Mouse (Mus musculus) hindbrain, embryonic 15.5 days (tissue): ENCODE measurements around the gene Tha1. TPM values are rescaled to one million over a fixed set of nuclear protein-coding genes. Genes with fewer than 3 reads are reported as not detected.

Experiments
- ATAC-seq: fragments of 200-750 bp; cut with Nextera tagmentation; 2 replicates; pipeline ENCODE4 v1.8.0; 2017; ENCODE audit warnings: low read depth, moderate number of reproducible peaks, moderate TSS enrichment; ENCODE audit not compliant: low FRiP score
- H3K27ac ChIP-seq: fragments of 300-500 bp; sonication (generic); replicated peaks from 2 replicates; pipeline ENCODE4 v1.5.1; 2015; ENCODE audit warnings: mild to moderate bottlenecking, inconsistent platforms
- H3K27me3 ChIP-seq: fragments of 300-500 bp; sonication (generic); 2 replicates; pipeline ENCODE4 v1.6.1; 2015; ENCODE audit warnings: control low read depth, inconsistent platforms
- H3K36me3 ChIP-seq: fragments of 300-500 bp; sonication (generic); 2 replicates; pipeline ENCODE4 v1.6.1; 2015; ENCODE audit warnings: control low read depth, inconsistent platforms
- H3K4me1 ChIP-seq: fragments of 300-500 bp; sonication (generic); replicated peaks from 2 replicates; pipeline ENCODE4 v1.6.1; 2015; ENCODE audit warnings: control low read depth, inconsistent platforms
- H3K4me2 ChIP-seq: fragments of 300-500 bp; sonication (generic); 2 replicates; pipeline ENCODE4 v1.6.1; 2015; ENCODE audit warnings: moderate library complexity, mild to moderate bottlenecking, inconsistent platforms
- H3K4me3 ChIP-seq: fragments of 300-500 bp; sonication (generic); 2 replicates; pipeline ENCODE4 v1.5.1; 2015; ENCODE audit warnings: mild to moderate bottlenecking, inconsistent platforms
- H3K9ac ChIP-seq: fragments of 300-500 bp; sonication (generic); 2 replicates; pipeline ENCODE4 v1.6.1; 2015; ENCODE audit warnings: inconsistent platforms
- H3K9me3 ChIP-seq: fragments of 300-500 bp; sonication (generic); 2 replicates; pipeline ENCODE4 v1.6.1; 2016; ENCODE audit warnings: control low read depth, inconsistent platforms
- whole genome bisulfite sequencing: fragments of 180-500 bp; shearing (Covaris S2); methylation state at CpG from one replicate; pipeline ENCODE4 v1.1.7; 2015; 5-methylcytosine and 5-hydroxymethylcytosine counted together
- polyA plus RNA-seq: library from polyadenylated mRNA; unstranded; fragments of >200 nt; fragmentation: Nextera tagmentation; extraction: Ambion mirVana; gene quantifications from 2 replicates; pipeline ENCODE4 v1.2.1, GENCODE M21; 2015

Tha1 gene
- 3.7 and 4.2 TPM in 2 replicates for polyA plus RNA-seq

DNA sequence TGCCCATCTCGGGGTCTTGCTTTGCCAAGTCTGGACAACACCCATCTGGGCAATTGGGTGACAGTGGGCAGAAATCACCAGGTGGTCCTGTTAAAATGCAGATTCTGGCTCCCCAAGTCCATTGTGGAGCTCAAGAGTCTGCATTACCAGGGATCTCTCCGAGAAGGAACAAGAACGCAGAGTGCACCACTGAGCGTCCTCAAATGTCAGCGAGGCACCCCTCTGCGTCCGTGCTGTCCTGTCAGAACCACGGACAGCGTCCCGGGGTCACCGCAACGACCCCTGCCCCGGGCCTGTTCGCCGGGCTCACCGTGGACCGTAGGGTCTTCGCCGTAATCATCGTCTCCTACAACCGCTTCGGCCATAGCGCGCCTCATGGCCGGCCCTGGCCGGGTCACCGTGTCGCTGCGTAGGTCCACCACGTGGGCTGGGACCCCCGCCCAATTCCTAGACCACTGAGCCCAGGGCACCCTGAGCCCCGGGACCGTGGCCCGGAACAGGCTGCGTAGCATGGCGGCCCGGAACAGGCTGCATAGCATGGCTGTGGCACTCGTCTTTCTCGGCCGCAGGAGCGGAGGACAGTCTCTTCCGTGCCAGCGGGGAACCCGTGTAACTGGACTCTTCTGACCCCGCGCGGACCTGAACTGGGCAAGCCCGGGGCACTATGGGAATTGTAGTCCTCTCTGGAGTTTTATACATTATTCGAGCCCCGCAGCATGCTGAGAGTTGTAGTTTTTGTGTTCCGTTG, at the start of gene Tha1:
TSS of gene Tha1 (minus strand) at position 621 of the 748 bp plus-strand sequence.
- peaks cover 24% of the 10 kb centered on the region for H3K4me1 ChIP-seq
- H3K4me2 ChIP-seq: peak within 1 kb of the TSS; percentile 98
- H3K36me3 ChIP-seq: no peaks in the 10 kb centered on the region
- peak; percentile 82 for ATAC-seq
- peak within 1 kb of the TSS; percentile 84 for H3K9ac ChIP-seq
- 2% methylated on average over 51 of the region's 51 CpGs for WGBS
- H3K27me3 ChIP-seq: no peaks in the 10 kb centered on the region
- H3K4me3 ChIP-seq: peak within 1 kb of the TSS; percentile 88
- H3K27ac ChIP-seq: peak within 1 kb of the TSS; percentile 55
- H3K9me3 ChIP-seq: no peaks in the 10 kb centered on the region

DNA sequence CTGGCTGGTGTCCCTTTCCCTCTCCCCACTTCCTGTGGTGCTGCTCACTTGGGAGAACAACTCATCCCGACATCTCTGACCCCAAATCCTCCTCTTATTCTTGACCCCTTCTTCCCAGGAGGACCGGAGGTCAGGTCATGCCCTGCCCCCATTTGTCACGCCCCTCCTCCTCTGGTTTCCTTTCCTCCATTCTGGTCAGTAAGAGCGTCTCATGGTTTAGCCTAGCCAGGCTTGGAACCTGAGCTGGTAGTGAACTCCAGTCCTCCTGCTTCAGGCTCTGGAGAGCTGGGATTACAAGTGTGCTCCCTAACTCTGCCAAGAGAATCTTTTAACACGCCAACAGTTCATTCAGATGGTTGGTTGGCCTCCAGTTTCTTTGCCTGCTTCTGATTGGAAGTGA, 45.9 kb upstream of the Tha1 start:
- no peak for ATAC-seq
- 17% methylated on average over 5 of the region's 5 CpGs for WGBS

GRCm38 (mm10) chr11:117918541-117918940, 45.3 kb upstream of the Tha1 start:
- ATAC-seq: no peak
- no peak overlapping the region for H3K4me2 ChIP-seq

More for the DNA sequence above, 45.9 kb upstream of the Tha1 start:
- H3K27ac ChIP-seq: no peak overlapping the region
- H3K9ac ChIP-seq: no peak overlapping the region
- no peaks in the 10 kb centered on the region for H3K9me3 ChIP-seq
- no peaks in the 10 kb centered on the region for H3K36me3 ChIP-seq
- no peak overlapping the region for H3K4me3 ChIP-seq
- H3K4me1 ChIP-seq: peaks cover 4% of the 10 kb centered on the region; the same call in 1 of the 2 replicates
- H3K27me3 ChIP-seq: no peaks in the 10 kb centered on the region
- H3K4me2 ChIP-seq: no peak overlapping the region

GRCm38 (mm10) chr11:117915837-117916236, 42.6 kb upstream of the Tha1 start:
- WGBS: 97% methylated on average over 7 of the region's 7 CpGs

More at GRCm38 (mm10) chr11:117918541-117918940, 45.3 kb upstream of the Tha1 start:
- Histone ChIP-seq H3K4me3 (no peak overlapping the region), H3K36me3 (no peaks in the 10 kb centered on the region), H3K4me1 (peaks cover 4% of the 10 kb centered on the region; the same call in 1 of the 2 replicates), H3K27ac (no peak overlapping the region), H3K9ac (no peak overlapping the region), H3K27me3 (no peaks in the 10 kb centered on the region), H3K9me3 (no peaks in the 10 kb centered on the region)
- WGBS: 64% methylated on average over 11 of the region's 11 CpGs

DNA sequence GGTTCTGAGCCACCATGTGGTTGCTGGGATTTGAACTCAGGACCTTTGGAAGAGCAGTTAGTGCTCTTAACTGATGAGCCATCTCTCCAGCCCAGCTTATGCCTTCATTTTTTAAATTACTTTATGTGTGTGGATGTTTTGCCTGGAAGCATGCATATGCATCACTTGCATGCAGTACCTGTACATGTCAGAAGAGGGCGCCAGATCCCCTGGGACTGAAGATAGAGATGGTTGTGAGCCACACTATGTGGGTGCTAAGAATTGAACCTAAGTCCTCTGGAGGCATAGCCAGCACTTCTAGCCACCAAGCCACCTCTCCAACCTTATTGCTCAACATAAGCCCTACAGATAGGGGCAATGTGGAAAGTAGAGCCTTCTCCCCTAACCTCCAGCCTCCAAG, 42.1 kb upstream of the Tha1 start:
- H3K9ac ChIP-seq: no peak overlapping the region
- peaks cover 4% of the 10 kb centered on the region; the same call in 1 of the 2 replicates for H3K4me1 ChIP-seq
- no peaks in the 10 kb centered on the region for H3K27me3 ChIP-seq
- no peaks in the 10 kb centered on the region for H3K36me3 ChIP-seq
- H3K9me3 ChIP-seq: no peaks in the 10 kb centered on the region
- no peak overlapping the region for H3K4me3 ChIP-seq
- no peak overlapping the region for H3K4me2 ChIP-seq
- no peak for ATAC-seq
- no peak overlapping the region for H3K27ac ChIP-seq
- WGBS: 52% methylated on average over 1 of the region's 1 CpGs

More at GRCm38 (mm10) chr11:117915837-117916236, 42.6 kb upstream of the Tha1 start:
- Histone ChIP-seq H3K27ac (no peak overlapping the region), H3K4me1 (peaks cover 4% of the 10 kb centered on the region; the same call in 1 of the 2 replicates), H3K4me2 (no peak overlapping the region), H3K9me3 (no peaks in the 10 kb centered on the region), H3K36me3 (no peaks in the 10 kb centered on the region), H3K9ac (no peak overlapping the region), H3K27me3 (no peaks in the 10 kb centered on the region), H3K4me3 (no peak overlapping the region)
- ATAC-seq: no peak

GRCm38 (mm10) chr11:117914531-117914930, 41.2 kb upstream of the Tha1 start:
- Histone ChIP-seq H3K4me2 (no peak overlapping the region), H3K4me3 (no peak overlapping the region), H3K27ac (no peak overlapping the region), H3K9me3 (no peaks in the 10 kb centered on the region), H3K36me3 (no peaks in the 10 kb centered on the region), H3K4me1 (peaks cover 4% of the 10 kb centered on the region; the same call in 1 of the 2 replicates), H3K27me3 (no peaks in the 10 kb centered on the region), H3K9ac (no peak overlapping the region)
- 89% methylated on average over 12 of the region's 12 CpGs for WGBS
- no peak for ATAC-seq

DNA sequence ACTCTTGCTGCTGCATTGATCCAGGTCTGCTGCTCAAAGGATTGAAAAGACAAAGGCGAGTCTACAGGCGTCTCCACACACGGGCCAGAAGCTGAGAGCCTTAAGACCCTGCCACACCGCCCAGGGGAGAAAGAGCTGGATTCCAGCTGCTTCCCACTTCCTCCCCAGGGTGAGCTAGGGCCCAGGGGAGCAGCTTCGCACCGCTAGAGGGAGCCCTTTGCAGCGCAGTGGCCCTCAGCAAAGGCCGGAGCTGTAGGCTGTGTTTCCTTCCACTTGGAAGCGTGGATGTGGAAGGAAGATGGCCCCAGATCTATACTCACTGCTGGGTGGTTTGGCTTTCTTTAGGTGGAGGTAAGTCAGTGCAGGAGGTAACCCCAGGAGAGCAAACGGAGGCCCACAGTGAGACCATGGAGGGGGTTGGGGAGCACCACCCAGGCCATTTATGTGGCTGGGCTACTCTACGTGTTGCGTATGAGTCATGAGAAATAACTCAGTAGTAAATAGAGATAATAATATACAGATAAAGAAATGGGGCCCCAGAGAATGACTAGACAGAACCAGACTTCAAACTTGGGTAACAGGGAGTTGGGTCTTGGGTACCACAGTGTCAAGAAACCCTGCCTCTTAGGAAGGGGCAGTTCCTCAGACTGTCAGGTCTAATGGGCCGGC, 39.5 kb upstream of the Tha1 start:
- Histone ChIP-seq H3K4me2 (no peak overlapping the region), H3K4me1 (no peaks in the 10 kb centered on the region; the same call in 1 of the 2 replicates), H3K9me3 (no peaks in the 10 kb centered on the region), H3K36me3 (no peaks in the 10 kb centered on the region), H3K27ac (no peak overlapping the region), H3K27me3 (no peaks in the 10 kb centered on the region), H3K9ac (no peak overlapping the region), H3K4me3 (no peak overlapping the region)
- 31% methylated on average over 13 of the region's 13 CpGs for WGBS
- ATAC-seq: peak; percentile 30; the same call in 1 of the 2 replicates

DNA sequence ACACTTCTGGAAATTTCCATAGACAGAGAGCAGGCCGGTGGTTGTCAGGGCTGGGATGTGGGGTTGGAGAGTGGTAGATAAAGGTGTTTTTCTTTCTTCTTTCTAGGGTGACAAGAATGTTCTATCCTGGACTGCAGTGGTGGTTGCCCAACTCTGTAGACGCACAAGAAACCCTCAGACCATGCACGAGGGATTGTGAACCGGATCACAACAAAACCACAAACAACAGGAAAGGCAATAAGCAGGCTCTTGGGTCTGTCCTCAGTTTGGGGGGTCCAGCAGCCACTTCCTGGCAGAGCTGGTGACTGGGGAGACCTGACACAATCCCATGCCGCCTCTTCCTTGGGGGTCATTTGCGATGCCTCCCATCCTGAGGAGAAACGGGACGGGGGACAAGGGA, 36.1 kb upstream of the Tha1 start:
- H3K4me2 ChIP-seq: no peak overlapping the region
- WGBS: 92% methylated on average over 8 of the region's 8 CpGs
- no peak for ATAC-seq
- H3K9me3 ChIP-seq: no peaks in the 10 kb centered on the region
- H3K9ac ChIP-seq: no peak overlapping the region
- H3K27me3 ChIP-seq: no peaks in the 10 kb centered on the region
- H3K4me3 ChIP-seq: no peak overlapping the region
- no peak overlapping the region for H3K27ac ChIP-seq
- no peaks in the 10 kb centered on the region; the same call in 1 of the 2 replicates for H3K4me1 ChIP-seq
- no peaks in the 10 kb centered on the region for H3K36me3 ChIP-seq

- H3K9ac ChIP-seq: no peak overlapping the region
- no peaks in the 10 kb centered on the region for H3K27me3 ChIP-seq
- H3K4me1 ChIP-seq: no peaks in the 10 kb centered on the region
- no peaks in the 10 kb centered on the region for H3K36me3 ChIP-seq
- H3K27ac ChIP-seq: no peak overlapping the region
- H3K4me2 ChIP-seq: no peak overlapping the region
- no peak overlapping the region for H3K4me3 ChIP-seq
- 90% methylated on average over 8 of the region's 8 CpGs for WGBS
- ATAC-seq: no peak
- H3K9me3 ChIP-seq: no peaks in the 10 kb centered on the region
Measured at GRCm38 (mm10) chr11:117904442-117904841, 31.2 kb upstream of the Tha1 start.

- Histone ChIP-seq H3K27me3 (no peaks in the 10 kb centered on the region), H3K9ac (no peak overlapping the region), H3K36me3 (no peaks in the 10 kb centered on the region), H3K27ac (no peak overlapping the region), H3K4me2 (no peak overlapping the region), H3K4me3 (no peak overlapping the region), H3K9me3 (no peaks in the 10 kb centered on the region), H3K4me1 (no peaks in the 10 kb centered on the region)
- no peak for ATAC-seq
- WGBS: 59% methylated on average over 2 of the region's 2 CpGs
Measured at GRCm38 (mm10) chr11:117902282-117902681, 29.0 kb upstream of the Tha1 start.

DNA sequence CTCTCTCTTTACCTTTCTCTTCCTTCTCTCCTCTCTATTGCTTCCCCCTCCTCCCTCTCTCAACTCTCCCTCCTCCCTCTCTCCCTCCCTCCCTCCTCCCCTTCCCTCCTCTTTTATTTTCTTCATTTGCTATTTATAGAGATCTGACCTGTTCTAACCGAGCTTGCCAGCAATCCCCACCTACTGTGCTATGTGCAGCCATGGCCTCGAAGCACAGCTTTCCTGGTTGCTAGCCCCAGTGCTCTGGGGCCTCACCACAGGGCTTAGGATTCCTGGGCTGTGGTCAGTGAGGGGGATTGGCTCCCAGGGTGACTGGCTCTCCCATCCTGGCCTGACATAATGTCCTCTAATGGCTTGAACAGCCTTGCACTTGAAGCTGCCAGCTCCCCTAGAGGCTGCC, 23.3 kb upstream of the Tha1 start:
- Histone ChIP-seq H3K9ac (no peak overlapping the region), H3K4me2 (no peak overlapping the region), H3K9me3 (no peaks in the 10 kb centered on the region), H3K27me3 (peaks cover 13% of the 10 kb centered on the region; the same call in 1 of the 2 replicates), H3K4me3 (no peak overlapping the region), H3K36me3 (no peaks in the 10 kb centered on the region), H3K27ac (no peak overlapping the region), H3K4me1 (0 out of 2 replicates have a peak, but pooled peaks cover under 1% of the 10 kb centered on the region)
- WGBS: 55% methylated on average over 2 of the region's 2 CpGs
- no peak for ATAC-seq

DNA sequence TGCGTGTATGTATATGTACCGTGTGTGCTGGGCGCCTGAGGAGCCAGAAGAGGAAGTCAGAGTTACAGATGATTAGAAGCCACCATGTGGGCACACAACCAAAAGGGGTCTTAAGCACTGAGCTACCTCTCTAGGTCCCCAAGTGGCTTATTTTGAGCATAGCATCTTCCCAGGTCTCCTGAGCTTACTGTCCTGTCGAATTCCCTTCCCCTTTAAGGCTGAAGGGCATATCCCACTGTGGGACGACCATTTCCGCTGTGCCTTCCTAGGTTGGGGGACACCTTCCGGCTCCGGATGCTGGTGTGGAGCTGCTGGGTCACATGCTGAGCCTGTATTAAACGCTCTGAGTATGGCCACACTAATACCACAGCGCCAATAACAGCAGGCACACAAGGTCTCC, 21.4 kb upstream of the Tha1 start:
- Histone ChIP-seq H3K4me3 (no peak overlapping the region), H3K4me2 (no peak overlapping the region), H3K27ac (no peak overlapping the region), H3K36me3 (no peaks in the 10 kb centered on the region), H3K4me1 (peaks cover 19% of the 10 kb centered on the region), H3K9me3 (no peaks in the 10 kb centered on the region), H3K9ac (no peak overlapping the region), H3K27me3 (peaks cover 19% of the 10 kb centered on the region; the same call in 1 of the 2 replicates)
- WGBS: 70% methylated on average over 10 of the region's 10 CpGs
- no peak for ATAC-seq
